Mouse (Mus musculus): ENCODE measurements around the gene C5ar1. TPM values are rescaled to one million over a fixed set of nuclear protein-coding genes. Genes with fewer than 3 reads are reported as not detected.

Gene C5ar1
- polyA plus RNA-seq, 1 experiment from 2014 or later, result 2.0 TPM

- no peaks in the 10 kb centered on the region for H3K9me3 ChIP-seq (replicated peaks)
- H3K4me3 ChIP-seq, result peak overlapping the region; percentile 61
- no peaks in the 10 kb centered on the region for H3K27me3 ChIP-seq
- peak overlapping the region; percentile 80 for H3K27ac ChIP-seq
- peak overlapping the region; percentile 19; the same call in 1 of the 2 replicates for H3K9ac ChIP-seq
- no peaks in the 10 kb centered on the region for H3K36me3 ChIP-seq
- H3K4me1 ChIP-seq (replicated peaks), result peaks cover 28% of the 10 kb centered on the region
- WGBS, result 27% methylated on average over 4 of the region's 4 CpGs
- peak overlapping the region; percentile 73 for H3K4me2 ChIP-seq
- no peak for ATAC-seq (replicated peaks; ENCODE audit: insufficient number of reproducible peaks, insufficient read depth, low FRiP score, low read depth)
Observed at GRCm38 (mm10) chr7:16294346-16294745, 35.0 kb upstream of the C5ar1 start.

- no peak for ATAC-seq (replicated peaks; ENCODE audit: insufficient number of reproducible peaks, insufficient read depth, low FRiP score, low read depth)
- no peak overlapping the region for H3K4me3 ChIP-seq
- 64% methylated on average over 1 of the region's 1 CpGs for WGBS
- no peaks in the 10 kb centered on the region for H3K27me3 ChIP-seq
- H3K9ac ChIP-seq, result no peak overlapping the region
- peaks cover 13% of the 10 kb centered on the region; the same call in 1 of the 2 replicates for H3K36me3 ChIP-seq
- H3K9me3 ChIP-seq (replicated peaks), result no peaks in the 10 kb centered on the region
- no peak overlapping the region for H3K27ac ChIP-seq
- no peak overlapping the region for H3K4me2 ChIP-seq
- peaks cover 15% of the 10 kb centered on the region for H3K4me1 ChIP-seq (replicated peaks)
Observed at GRCm38 (mm10) chr7:16287791-16288190, 28.5 kb upstream of the C5ar1 start.

GRCm38 (mm10) chr7:16287016-16287415 is 27.7 kb upstream of the C5ar1 start:
- Histone ChIP-seq H3K27ac (peak overlapping the region; percentile 98), H3K9me3 (replicated peaks) (no peaks in the 10 kb centered on the region), H3K4me3 (peak overlapping the region; percentile 87), H3K4me1 (replicated peaks) (peaks cover 15% of the 10 kb centered on the region), H3K27me3 (no peaks in the 10 kb centered on the region), H3K36me3 (peaks cover 20% of the 10 kb centered on the region; the same call in 1 of the 2 replicates), H3K9ac (peak overlapping the region; percentile 76), H3K4me2 (peak overlapping the region; percentile 75)
- 82% methylated on average over 2 of the region's 2 CpGs for WGBS
- ATAC-seq (replicated peaks; ENCODE audit: insufficient number of reproducible peaks, insufficient read depth, low FRiP score, low read depth), result no peak

- H3K4me1 ChIP-seq (replicated peaks), result peaks cover 15% of the 10 kb centered on the region
- no peaks in the 10 kb centered on the region for H3K27me3 ChIP-seq
- peak within 1 kb of the TSS; percentile 98 for H3K27ac ChIP-seq
- H3K36me3 ChIP-seq, result peaks cover 28% of the 10 kb centered on the region
- H3K4me3 ChIP-seq, result peak within 1 kb of the TSS; percentile 87
- under 1% methylated on average over 70 of the region's 70 CpGs for WGBS
- peak within 1 kb of the TSS; percentile 76 for H3K9ac ChIP-seq
- H3K9me3 ChIP-seq (replicated peaks), result no peaks in the 10 kb centered on the region
- peak within 1 kb of the TSS; percentile 75 for H3K4me2 ChIP-seq
- peak; percentile 90 for ATAC-seq (replicated peaks; ENCODE audit: insufficient number of reproducible peaks, insufficient read depth, low FRiP score, low read depth)
Observed at GRCm38 (mm10) chr7:16286026-16286961, 27.0 kb upstream of the C5ar1 start, which contains the start of gene Ccdc9. Ccdc9 (minus strand) TSS chr7:16286795.

- WGBS, result 3% methylated on average over 14 of the region's 14 CpGs
- Histone ChIP-seq H3K4me1 (replicated peaks) (peaks cover 15% of the 10 kb centered on the region), H3K36me3 (peaks cover 34% of the 10 kb centered on the region), H3K9ac (no peak overlapping the region), H3K9me3 (replicated peaks) (no peaks in the 10 kb centered on the region), H3K4me2 (peak overlapping the region; percentile 75), H3K27me3 (no peaks in the 10 kb centered on the region), H3K4me3 (peak overlapping the region; percentile 87), H3K27ac (peak overlapping the region; percentile 98)
- ATAC-seq (replicated peaks; ENCODE audit: insufficient number of reproducible peaks, insufficient read depth, low FRiP score, low read depth), result peak; percentile 47
Observed at GRCm38 (mm10) chr7:16285450-16286025, 26.2 kb upstream of the C5ar1 start.

- peak overlapping the region; percentile 75 for H3K4me2 ChIP-seq
- peaks cover 40% of the 10 kb centered on the region for H3K36me3 ChIP-seq
- peak overlapping the region; percentile 98 for H3K27ac ChIP-seq
- no peak overlapping the region for H3K9ac ChIP-seq
- H3K9me3 ChIP-seq (replicated peaks), result no peaks in the 10 kb centered on the region
- H3K4me3 ChIP-seq, result peak overlapping the region; percentile 87
- H3K4me1 ChIP-seq (replicated peaks), result peaks cover 15% of the 10 kb centered on the region
- WGBS, result 65% methylated on average over 9 of the region's 9 CpGs
- H3K27me3 ChIP-seq, result no peaks in the 10 kb centered on the region
- no peak for ATAC-seq (replicated peaks; ENCODE audit: insufficient number of reproducible peaks, insufficient read depth, low FRiP score, low read depth)
Observed at GRCm38 (mm10) chr7:16284904-16285303, 25.6 kb upstream of the C5ar1 start.

GRCm38 (mm10) chr7:16284001-16284400 is 24.7 kb upstream of the C5ar1 start:
- H3K9me3 ChIP-seq (replicated peaks), result no peaks in the 10 kb centered on the region
- H3K9ac ChIP-seq, result no peak overlapping the region
- no peak overlapping the region for H3K4me2 ChIP-seq
- H3K36me3 ChIP-seq, result peaks cover 46% of the 10 kb centered on the region
- H3K4me1 ChIP-seq (replicated peaks), result peaks cover 15% of the 10 kb centered on the region
- no peak for ATAC-seq (replicated peaks; ENCODE audit: insufficient number of reproducible peaks, insufficient read depth, low FRiP score, low read depth)
- 92% methylated on average over 8 of the region's 8 CpGs for WGBS
- H3K27ac ChIP-seq, result no peak overlapping the region
- H3K27me3 ChIP-seq, result no peaks in the 10 kb centered on the region
- no peak overlapping the region for H3K4me3 ChIP-seq

- no peaks in the 10 kb centered on the region for H3K27me3 ChIP-seq
- peaks cover 55% of the 10 kb centered on the region for H3K36me3 ChIP-seq
- WGBS, result 84% methylated on average over 13 of the region's 13 CpGs
- H3K4me3 ChIP-seq, result no peak overlapping the region
- H3K4me1 ChIP-seq (replicated peaks), result peaks cover 15% of the 10 kb centered on the region
- no peak for ATAC-seq (replicated peaks; ENCODE audit: insufficient number of reproducible peaks, insufficient read depth, low FRiP score, low read depth)
- H3K27ac ChIP-seq, result no peak overlapping the region
- no peaks in the 10 kb centered on the region for H3K9me3 ChIP-seq (replicated peaks)
- no peak overlapping the region for H3K4me2 ChIP-seq
- no peak overlapping the region for H3K9ac ChIP-seq
Observed at GRCm38 (mm10) chr7:16282334-16282733, 23.0 kb upstream of the C5ar1 start.

GRCm38 (mm10) chr7:16280721-16281120 is 21.4 kb upstream of the C5ar1 start:
- ATAC-seq (replicated peaks; ENCODE audit: insufficient number of reproducible peaks, insufficient read depth, low FRiP score, low read depth), result no peak
- no peak overlapping the region for H3K4me3 ChIP-seq
- no peaks in the 10 kb centered on the region for H3K27me3 ChIP-seq
- no peak overlapping the region for H3K4me2 ChIP-seq
- H3K27ac ChIP-seq, result no peak overlapping the region
- no peaks in the 10 kb centered on the region for H3K9me3 ChIP-seq (replicated peaks)
- H3K4me1 ChIP-seq (replicated peaks), result peaks cover 11% of the 10 kb centered on the region
- peaks cover 71% of the 10 kb centered on the region for H3K36me3 ChIP-seq
- WGBS, result 89% methylated on average over 11 of the region's 11 CpGs
- H3K9ac ChIP-seq, result no peak overlapping the region

GRCm38 (mm10) chr7:16274922-16275890 is 15.9 kb upstream of the C5ar1 start:
- Histone ChIP-seq H3K4me1 (replicated peaks) (peaks cover 24% of the 10 kb centered on the region), H3K9me3 (replicated peaks) (no peaks in the 10 kb centered on the region), H3K4me2 (no peak overlapping the region), H3K36me3 (peaks cover 40% of the 10 kb centered on the region), H3K4me3 (no peak overlapping the region), H3K9ac (no peak overlapping the region), H3K27me3 (no peaks in the 10 kb centered on the region), H3K27ac (no peak overlapping the region)
- WGBS, result 86% methylated on average over 10 of the region's 10 CpGs
- ATAC-seq (replicated peaks; ENCODE audit: insufficient number of reproducible peaks, insufficient read depth, low FRiP score, low read depth), result no peak

Data from heart, embryonic 15.5 days (tissue).